Mouse (Mus musculus) lung, adult 2 months (tissue): ENCODE results near the gene Slc6a8. TPM values are rescaled to one million over a fixed set of nuclear protein-coding genes. Genes with fewer than 3 reads are reported as not detected.

Experiments used
- DNase-seq: peaks from one replicate; pipeline ENCODE4 v3.0.0; 2022
- H3K4me1 ChIP-seq: fragments of 200-500 bp; 2 replicates; pipeline ENCODE4 v1.6.1; 2011; ENCODE audit warnings: low read length; ENCODE audit not compliant: control insufficient read depth, insufficient read depth
- H3K4me3 ChIP-seq: fragments of 200-500 bp; replicated peaks from 2 replicates; pipeline ENCODE3; 2011; ENCODE audit warnings: low read depth, mild to moderate bottlenecking, control low read depth, low read length; ENCODE audit errors: extremely low read depth
- CTCF ChIP-seq: fragments of 200-500 bp; IDR thresholded peaks from 2 replicates; pipeline ENCODE4 v1.5.1; 2011; ENCODE audit warnings: mild to moderate bottlenecking, low read length, control low read depth; ENCODE audit not compliant: insufficient read depth
- POLR2A ChIP-seq: fragments of 200-500 bp; IDR thresholded peaks from 2 replicates; pipeline ENCODE4 v1.6.1; 2011; ENCODE audit warnings: low read depth, mild to moderate bottlenecking, control low read depth, low read length, borderline replicate concordance; ENCODE audit errors: extremely low read depth
- WGBS: fragments of 180-500 bp; shearing (Covaris S2); methylation state at CpG from one replicate; pipeline ENCODE4 v1.1.7; 2018; 5-methylcytosine and 5-hydroxymethylcytosine counted together
- polyA plus RNA-seq: library from polyadenylated mRNA; depleted of rRNA; stranded (reverse); fragments of >200 nt; gene quantifications from 2 replicates; pipeline ENCODE4 v1.2.3, GENCODE M21; 2012

The Slc6a8 gene
- polyA plus RNA-seq, 1 experiment = 59.1 TPM

DNA sequence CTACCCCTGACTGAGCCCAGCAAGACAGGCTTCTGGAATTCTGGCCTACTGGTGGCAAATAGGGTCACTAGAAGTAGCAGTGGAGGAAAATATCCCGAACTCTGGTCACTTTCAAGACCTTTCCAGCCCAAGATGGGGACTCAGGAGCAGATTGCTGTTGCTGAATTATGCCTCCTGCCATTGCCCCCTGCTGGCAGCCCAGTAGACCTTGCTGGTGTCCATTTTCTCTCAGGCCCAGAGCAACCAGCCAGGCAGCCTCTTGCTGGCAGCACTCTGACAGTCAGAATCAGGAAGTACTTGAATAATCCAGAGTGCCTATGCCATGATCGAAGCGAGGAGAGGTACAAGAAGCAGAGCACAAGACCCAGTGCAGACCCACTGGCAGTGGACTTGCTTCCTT lies 17.4 kb upstream of the Slc6a8 start:
- 50% methylated on average over 3 of the region's 3 CpGs for WGBS
- TF ChIP-seq POLR2A (no peak), CTCF (peak; percentile 55)
- no peak overlapping the region for H3K4me3 ChIP-seq
- peak; percentile 28 for DNase-seq
- no peaks in the 10 kb centered on the region; the same call in none of the 2 replicates for H3K4me1 ChIP-seq

DNA sequence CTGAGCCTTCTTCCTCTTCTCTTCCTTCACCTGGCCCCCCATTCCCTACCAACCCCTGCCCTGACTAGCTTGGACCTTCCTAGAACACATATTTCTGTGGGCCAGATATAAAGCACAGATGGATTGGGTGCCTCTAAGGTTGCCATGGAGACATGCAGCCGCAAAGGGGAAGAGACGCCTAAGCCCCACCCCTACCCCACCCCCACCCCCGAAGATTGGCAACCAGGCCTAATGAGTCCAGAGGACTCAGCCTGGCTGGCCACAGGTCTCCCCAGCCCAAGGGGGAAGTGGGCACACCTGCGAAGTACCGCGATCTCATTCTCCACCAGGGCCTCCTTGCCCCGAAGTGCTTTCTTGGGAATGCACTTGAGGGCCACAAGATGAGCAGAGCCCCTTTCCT lies 14.6 kb upstream of the Slc6a8 start:
- Histone ChIP-seq H3K4me3 (no peak overlapping the region), H3K4me1 (no peaks in the 10 kb centered on the region; the same call in none of the 2 replicates)
- WGBS = 58% methylated on average over 7 of the region's 7 CpGs
- DNase-seq = no peak
- TF ChIP-seq CTCF = no peak
- TF ChIP-seq POLR2A = no peak

DNA sequence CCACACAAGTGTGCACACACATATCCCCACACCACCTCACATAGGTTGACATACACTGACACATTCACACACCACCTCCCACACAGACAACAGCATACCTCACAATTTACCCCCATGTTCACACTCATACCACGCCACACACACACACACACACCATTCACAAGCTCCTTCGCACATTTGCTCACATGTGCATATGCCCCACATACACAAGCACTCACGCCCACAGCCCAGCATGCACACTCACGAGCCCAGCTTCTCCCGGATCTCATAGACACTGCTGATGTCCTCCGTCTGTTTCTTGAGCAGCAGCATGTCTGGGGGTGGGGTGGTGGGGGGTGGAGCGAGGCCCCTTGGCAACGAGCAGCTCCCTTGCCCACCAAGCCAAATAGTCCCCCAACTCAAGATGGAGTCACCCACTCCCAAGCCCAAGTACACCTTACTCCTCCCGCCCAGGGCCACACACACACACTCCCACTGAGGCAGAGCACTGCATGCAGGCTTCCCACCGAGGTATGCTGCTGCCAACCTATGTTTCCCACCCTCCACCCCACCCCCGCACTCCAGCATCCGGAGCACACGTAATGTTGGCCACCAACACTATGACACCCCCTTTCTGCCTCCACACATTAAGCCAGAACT lies 13.9 kb upstream of the Slc6a8 start:
- no peak for DNase-seq
- TF ChIP-seq POLR2A = no peak
- TF ChIP-seq CTCF = no peak
- no peak overlapping the region for H3K4me3 ChIP-seq
- H3K4me1 ChIP-seq = no peaks in the 10 kb centered on the region; the same call in 1 of the 2 replicates
- 69% methylated on average over 13 of the region's 13 CpGs for WGBS

DNA sequence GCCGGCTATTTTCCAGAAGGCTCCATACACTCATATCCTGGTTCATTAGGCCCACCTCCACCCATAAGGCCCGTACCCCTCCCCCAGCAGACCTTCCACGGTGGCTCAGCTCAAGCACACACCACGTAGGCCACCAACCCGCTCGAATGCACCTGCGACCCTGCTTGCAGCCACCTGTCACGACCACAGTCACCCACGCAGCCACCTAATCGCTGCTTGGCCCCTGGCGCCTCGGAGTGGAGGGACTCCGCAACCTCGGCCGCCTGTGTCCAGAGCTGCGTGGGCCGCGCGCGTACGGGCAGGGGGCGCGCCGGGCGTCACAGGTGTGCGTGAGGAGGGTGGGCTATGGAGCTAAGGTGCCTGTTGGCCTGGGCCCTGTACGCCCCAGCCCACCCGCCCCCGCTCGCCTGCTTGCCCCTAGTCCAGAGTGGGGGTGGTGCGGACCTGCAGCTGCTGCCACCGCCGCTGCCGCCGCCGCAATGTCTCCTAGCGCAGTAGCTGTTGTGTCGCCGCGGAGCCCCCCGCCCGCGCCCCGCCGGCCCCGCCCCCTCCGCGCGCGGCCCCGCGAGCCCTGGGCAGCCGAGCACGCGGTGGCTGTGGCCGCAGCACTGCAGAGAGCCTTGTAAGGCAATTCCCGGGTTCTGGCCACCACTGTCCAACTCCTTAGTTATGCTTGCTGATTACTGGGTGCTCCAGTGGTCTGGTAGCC lies 13.2 kb upstream of the Slc6a8 start, which contains the start of gene Pnck:
Pnck (minus strand) TSS at position 543 of the 709 bp plus-strand sequence.
- WGBS = 30% methylated on average over 57 of the region's 57 CpGs
- no peak for DNase-seq
- TF ChIP-seq CTCF = no peak
- no peak for TF ChIP-seq POLR2A
- Histone ChIP-seq H3K4me1 (no peaks in the 10 kb centered on the region; the same call in 1 of the 2 replicates), H3K4me3 (peak within 1 kb of the TSS; percentile 6)

DNA sequence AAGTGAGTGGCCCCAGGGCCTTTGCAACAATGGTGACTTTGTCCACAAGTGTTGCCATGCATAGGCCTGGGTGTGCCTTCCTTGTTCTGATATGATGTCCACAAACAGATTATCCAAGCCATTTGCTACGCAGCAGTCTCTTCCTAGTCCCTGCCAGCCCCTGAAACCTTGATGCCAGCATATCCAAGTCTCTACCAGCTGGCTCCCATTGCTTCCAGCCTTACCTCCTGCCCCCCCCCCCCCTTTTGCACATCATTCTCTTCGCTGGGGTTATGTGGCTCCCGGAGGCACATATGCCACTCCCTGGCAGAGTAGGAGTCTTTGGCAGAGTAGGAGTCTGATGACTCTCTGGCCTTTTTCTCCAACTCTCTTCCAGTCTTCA lies 12.7 kb upstream of the Slc6a8 start:
- no peak for DNase-seq
- no peak for TF ChIP-seq CTCF
- TF ChIP-seq POLR2A = no peak
- H3K4me1 ChIP-seq = no peaks in the 10 kb centered on the region; the same call in 1 of the 2 replicates
- H3K4me3 ChIP-seq = no peak overlapping the region
- 68% methylated on average over 3 of the region's 3 CpGs for WGBS

DNA sequence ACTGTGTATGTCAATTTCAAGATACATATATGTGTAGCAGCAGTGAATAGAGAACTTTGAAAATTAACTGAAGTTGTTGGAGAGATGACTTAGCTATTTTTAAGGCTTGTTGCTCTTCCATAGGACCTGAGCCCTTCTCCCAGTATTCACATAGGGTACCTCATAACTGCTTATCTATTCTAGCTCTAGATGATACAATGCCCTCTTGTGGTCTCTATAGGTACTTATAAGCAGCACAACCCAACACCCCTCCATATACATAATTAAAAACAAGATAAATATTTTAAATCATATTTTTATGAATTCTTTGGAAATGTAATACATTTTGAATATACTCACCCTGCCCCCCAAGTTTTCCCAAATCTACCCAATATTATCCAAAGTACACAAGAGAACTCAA lies 9.8 kb upstream of the Slc6a8 start:
- no peak for DNase-seq

DNA sequence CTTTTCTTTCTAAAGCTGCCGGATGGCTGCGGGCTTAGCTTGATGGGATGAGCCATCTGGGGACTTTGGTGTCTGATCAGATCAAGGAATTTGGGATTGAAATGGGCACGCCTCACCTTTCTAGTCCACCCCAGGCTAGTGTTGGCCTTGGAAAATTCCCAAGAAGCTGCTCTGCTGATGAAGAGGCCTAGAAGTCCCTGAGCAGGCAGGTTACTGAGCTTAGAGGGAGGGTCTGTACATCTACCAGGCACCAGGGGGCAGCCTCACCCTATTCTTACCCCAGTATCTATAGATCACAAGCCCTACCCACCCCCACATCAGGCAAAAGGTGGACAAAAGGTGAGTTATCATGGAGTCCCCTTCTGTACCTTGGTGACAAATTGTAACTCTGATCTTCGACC lies 919 bp upstream of the Slc6a8 start:
- H3K4me3 ChIP-seq = no peak overlapping the region
- 71% methylated on average over 4 of the region's 4 CpGs for WGBS
- DNase-seq = peak; percentile 36

More for the DNA sequence above, 9.8 kb upstream of the Slc6a8 start:
- Histone ChIP-seq H3K4me1 (no peaks in the 10 kb centered on the region; the same call in 1 of the 2 replicates), H3K4me3 (no peak overlapping the region)
- no peak for TF ChIP-seq POLR2A
- TF ChIP-seq CTCF = no peak

DNA sequence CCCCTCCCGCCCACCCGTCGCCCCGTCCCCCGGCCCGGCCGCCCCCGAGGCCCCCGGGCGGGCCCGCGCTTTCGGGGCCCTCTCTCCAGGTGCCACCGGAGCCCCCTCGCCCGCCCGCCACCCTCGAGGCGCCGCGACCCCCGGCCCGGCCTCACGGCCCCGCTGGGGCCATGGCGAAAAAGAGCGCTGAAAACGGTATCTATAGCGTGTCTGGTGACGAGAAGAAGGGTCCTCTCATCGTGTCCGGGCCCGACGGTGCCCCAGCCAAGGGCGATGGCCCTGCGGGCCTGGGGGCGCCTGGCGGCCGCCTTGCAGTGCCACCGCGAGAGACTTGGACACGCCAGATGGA lies 643 bp downstream of the Slc6a8 start:
- no peak for DNase-seq
- no peak for TF ChIP-seq CTCF
- TF ChIP-seq POLR2A = no peak
- 27% methylated on average over 42 of the region's 42 CpGs for WGBS
- peak overlapping the region; percentile 68 for H3K4me3 ChIP-seq
- peaks cover 8% of the 10 kb centered on the region for H3K4me1 ChIP-seq

More for the DNA sequence above, 919 bp upstream of the Slc6a8 start:
- TF ChIP-seq CTCF (peak; percentile 58), POLR2A (no peak)
- H3K4me1 ChIP-seq = peaks cover 8% of the 10 kb centered on the region

DNA sequence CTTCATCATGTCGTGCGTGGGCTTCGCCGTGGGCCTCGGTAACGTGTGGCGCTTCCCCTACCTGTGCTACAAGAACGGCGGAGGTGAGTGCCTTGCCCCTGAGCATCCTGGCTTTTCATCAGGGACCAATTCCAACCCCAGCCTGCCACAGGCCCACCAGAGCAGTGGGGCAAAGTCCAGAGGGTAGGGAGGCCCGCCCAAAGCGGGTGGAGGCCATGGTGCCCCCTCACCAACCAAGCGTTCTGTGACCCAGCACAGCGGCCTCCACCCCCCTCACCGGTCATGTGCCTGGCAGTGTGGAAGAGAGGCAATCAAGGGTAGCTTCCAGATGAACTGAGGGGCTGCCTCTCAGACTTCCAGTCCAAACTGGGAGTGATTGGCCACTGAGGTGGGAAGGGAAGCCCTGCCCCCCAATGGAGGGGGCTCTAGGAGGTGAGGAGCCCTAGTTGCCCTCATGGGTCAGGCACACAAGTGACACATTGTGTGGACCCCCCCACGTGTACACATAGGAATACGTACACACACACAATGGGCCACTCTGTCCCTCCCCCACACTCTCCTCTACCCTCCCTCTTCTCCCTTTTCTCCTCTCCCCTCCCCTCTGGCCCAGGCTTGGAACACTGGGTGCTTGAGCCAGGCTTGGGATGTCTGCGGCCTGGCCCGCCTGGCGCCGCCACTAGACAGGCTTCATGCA lies 1.2 kb downstream of the Slc6a8 start:
- Histone ChIP-seq H3K4me3 (peak overlapping the region; percentile 68), H3K4me1 (peaks cover 8% of the 10 kb centered on the region)
- 42% methylated on average over 20 of the region's 20 CpGs for WGBS
- no peak for DNase-seq
- no peak for TF ChIP-seq CTCF
- no peak for TF ChIP-seq POLR2A

DNA sequence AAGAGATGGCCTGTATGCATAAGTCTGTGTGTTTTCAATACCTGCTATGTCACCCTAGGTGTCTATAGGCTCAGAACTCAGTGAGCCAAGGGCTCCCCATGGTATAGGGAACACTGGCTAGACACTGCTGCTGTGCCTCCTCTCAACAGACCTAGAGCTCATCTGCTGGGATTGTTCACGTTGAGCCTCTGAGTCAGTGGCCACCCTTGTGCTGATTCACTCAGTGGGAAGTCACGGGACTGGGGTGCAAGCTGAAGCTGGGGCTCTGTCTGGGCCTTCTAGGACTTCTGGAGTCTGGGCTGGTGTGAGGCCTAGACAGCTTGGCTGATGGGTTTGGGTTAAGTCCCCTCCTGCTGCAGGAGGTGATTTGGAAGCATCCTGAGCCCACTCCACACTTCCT lies 2.3 kb downstream of the Slc6a8 start:
- H3K4me1 ChIP-seq = peaks cover 8% of the 10 kb centered on the region
- H3K4me3 ChIP-seq = no peak overlapping the region
- TF ChIP-seq POLR2A = no peak
- TF ChIP-seq CTCF = no peak
- WGBS = 72% methylated on average over 2 of the region's 2 CpGs
- DNase-seq = no peak
